Mouse (Mus musculus): ENCODE measurements around the gene Large2.

GRCm38 (mm10) chr2:92388891-92389641, 14.4 kb upstream of the Large2 start:
- TF ChIP-seq MAX (IDR thresholded peaks at IDR 0.05; ENCODE audit: low read length) (no peak), CTCF (conservative IDR thresholded peaks at IDR 0.05 in 1 of 2, IDR thresholded peaks at IDR 0.05 in 1 of 2; ENCODE audit: low read depth in 2 of 2, low read length in 2 of 2) (no peak), SMC3 (IDR thresholded peaks at IDR 0.05; ENCODE audit: low read depth, low read length) (no peak), SIN3A (IDR thresholded peaks at IDR 0.05; ENCODE audit: low read length) (no peak), TCF12 (IDR thresholded peaks at IDR 0.05; ENCODE audit: low read depth, low read length) (no peak), EP300 (IDR thresholded peaks at IDR 0.05; ENCODE audit: low read length) (no peak), POLR2A (IDR thresholded peaks at IDR 0.05; ENCODE audit: low read depth, low read length) (no peak), ZC3H11A (IDR thresholded peaks at IDR 0.05; ENCODE audit: low read depth, low read length) (no peak), PAX5 (IDR thresholded peaks at IDR 0.05; ENCODE audit: low read length) (no peak)
